Mouse (Mus musculus) spleen, adult 12 weeks (tissue): ENCODE data around the gene Csk.
A peak's percentile ranks its signal among the peaks of the same experiment; 100 is the strongest.

Experiments used
- DNase-seq: peaks from one replicate; pipeline ENCODE4 v3.0.0; 2022; ENCODE audit warnings: low spot score

Gene Csk

GRCm38 (mm10) chr9:57656631-57657350 lies 3.4 kb upstream of the Csk start:
- no peak for DNase-seq

- peak; percentile 88 for DNase-seq
Observed at GRCm38 (mm10) chr9:57655749-57656148, 2.3 kb upstream of the Csk start.

DNA sequence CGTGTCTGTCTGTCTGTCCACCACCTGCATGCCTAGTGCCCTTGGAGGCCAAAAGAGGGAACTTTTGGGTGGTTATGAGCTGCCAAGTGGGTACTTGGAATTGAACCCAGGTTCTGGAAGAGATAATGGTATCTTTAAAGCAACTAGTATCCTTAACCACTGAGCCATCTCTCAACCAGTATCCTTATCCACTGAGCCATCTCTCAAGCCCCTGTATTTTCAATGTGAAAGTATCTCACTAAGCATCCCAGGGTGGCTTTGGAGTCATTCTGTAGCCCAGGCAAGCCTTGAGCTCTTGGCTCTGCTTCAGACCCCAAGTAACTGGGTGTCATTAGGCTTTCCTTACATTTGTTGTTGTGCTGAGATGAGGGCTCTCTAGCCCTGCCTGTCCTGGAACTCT lies 1.5 kb upstream of the Csk start:
- DNase-seq: no peak

GRCm38 (mm10) chr9:57652855-57653254 lies 576 bp downstream of the Csk start:
- no peak for DNase-seq

DNA sequence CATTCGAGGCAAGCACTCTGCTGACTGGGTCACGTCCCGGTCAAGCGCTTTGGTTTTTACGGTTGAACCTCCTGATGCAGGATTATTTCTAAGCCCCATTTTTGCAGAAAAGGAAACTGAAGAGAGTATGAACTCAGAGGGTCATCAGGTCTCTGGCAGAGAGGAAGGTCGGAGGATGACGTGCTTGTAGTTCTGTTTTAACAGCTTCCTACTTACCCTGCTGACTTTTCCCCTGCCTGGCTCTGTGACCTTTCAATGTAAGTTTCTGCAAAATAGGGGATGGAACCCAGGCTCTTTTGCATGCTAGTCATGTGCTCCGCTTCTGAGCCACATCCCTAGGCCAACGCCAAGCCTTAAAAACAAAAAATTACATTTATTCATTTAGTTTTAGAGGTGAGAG lies 1.1 kb downstream of the Csk start:
- DNase-seq: no peak

DNA sequence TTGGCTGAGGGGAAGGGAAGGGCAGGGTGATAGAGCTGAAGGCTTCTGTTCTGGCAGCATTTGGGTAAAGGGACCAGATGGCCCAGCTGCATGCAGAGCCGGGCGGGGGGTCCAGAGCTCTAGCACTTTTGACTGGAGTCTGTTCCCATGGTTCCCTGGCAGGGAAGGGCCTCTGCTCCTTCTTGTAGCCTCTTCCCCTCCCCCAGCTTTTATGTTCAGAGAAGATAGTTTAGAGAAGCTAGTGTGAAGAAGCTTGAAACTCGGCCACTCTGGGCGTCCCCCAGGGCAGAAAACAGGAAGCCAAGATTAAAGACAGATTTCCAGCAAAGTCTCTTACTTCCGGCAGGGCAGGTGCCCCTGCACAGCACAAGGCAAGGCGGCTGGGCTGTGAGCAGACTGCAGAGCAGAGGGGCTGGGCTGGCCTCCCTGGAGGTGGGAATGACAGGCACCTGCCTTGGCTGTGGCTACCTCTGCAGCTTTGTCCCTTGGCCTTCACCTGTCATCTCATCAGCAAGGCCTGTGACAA lies 2.6 kb downstream of the Csk start:
- DNase-seq: no peak

- no peak for DNase-seq
Observed at GRCm38 (mm10) chr9:57650130-57650785, 3.2 kb downstream of the Csk start.

GRCm38 (mm10) chr9:57647286-57648108 lies 5.9 kb downstream of the Csk start:
- DNase-seq: no peak

- DNase-seq: no peak
Observed at GRCm38 (mm10) chr9:57646551-57647103, 6.8 kb downstream of the Csk start.

DNA sequence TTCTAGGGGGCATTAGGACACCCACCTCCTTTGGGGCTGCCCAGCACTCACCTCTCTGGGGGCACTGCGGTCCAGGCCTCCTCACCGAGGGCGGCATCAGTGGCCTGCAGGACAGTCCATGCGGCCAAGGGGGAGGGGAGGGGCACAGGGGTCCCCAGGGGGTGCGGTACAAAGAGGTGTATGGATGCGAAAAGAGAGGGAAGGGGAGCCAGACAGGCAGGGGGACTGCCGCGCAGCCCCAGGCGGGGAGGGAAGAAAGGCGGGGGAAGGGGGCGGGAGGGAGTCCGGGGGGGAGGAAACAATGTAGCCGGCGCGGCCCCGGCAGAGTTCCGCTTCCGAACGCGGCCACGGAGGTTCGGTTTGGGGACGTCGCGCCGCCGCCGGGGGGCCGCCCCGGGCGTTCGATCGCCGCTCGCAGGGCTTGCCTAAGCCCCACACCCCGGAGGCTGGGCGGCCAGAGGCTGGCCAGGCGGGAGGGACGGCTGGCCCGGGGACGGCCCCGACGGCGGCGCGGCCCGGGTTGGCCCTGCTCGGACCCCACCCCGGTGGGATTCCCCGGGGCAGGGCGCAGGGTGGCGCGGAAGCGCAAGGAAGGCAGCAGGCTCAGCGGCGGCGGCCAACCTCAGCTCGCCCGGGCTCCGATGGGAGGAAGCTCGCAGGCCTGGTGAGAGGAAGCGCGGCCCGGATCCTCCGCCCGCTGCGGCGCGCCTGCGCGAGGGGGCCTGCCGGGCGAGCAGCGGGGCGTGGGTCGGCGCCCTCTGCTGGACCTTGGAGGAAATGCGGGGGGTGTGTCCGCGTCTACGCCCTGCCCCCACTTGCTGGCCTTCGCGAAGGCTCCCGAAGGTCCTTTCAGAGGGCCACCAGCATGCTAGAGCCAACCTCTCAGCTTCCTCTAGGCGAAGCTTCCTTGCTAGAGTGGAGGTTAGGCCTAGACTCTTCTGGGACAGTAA lies 8.2 kb downstream of the Csk start:
- DNase-seq: peak; percentile 92

- DNase-seq: no peak
Observed at GRCm38 (mm10) chr9:57644442-57644943, 8.9 kb downstream of the Csk start.

GRCm38 (mm10) chr9:57643856-57644180 lies 9.6 kb downstream of the Csk start:
- peak; percentile 48 for DNase-seq

- DNase-seq: no peak
Observed at GRCm38 (mm10) chr9:57643169-57643855, 10.1 kb downstream of the Csk start.

DNA sequence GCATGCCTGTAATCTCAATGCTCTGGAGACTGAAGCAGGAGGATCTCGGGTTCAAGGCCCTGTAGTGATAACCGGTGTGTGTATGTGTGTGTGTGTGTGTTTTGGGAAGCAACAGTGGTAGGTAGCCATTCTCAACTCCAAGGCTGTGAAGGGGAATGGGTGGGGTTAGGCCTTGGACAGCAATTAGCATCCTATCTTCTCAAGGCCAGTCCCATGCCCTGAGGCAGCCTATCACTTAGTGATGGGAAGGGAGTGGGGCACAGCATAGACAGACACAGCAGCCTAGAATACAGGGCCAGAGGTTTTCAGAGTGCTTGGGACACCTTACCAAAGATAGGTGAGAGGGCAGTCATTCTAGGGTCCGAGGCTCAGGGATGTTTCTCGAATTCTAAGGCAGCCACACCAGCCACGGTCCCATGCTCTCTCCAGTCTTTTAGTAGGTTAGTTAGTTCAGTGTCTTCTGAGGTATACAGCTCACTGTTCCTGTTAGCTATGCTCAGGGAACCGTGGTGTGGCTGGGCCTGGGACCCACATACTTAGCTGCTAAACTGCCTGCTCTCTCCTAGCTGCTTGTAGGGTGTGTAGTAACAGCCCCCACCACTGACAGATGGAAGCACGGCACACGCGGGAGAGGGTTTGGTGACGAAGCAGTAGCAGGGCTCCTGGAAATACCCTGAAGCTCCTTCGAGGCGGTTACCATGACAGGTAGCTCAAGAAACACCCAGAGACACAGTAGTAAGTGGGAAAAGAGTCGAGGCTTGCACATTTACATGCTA lies 11.5 kb downstream of the Csk start:
- no peak for DNase-seq

DNA sequence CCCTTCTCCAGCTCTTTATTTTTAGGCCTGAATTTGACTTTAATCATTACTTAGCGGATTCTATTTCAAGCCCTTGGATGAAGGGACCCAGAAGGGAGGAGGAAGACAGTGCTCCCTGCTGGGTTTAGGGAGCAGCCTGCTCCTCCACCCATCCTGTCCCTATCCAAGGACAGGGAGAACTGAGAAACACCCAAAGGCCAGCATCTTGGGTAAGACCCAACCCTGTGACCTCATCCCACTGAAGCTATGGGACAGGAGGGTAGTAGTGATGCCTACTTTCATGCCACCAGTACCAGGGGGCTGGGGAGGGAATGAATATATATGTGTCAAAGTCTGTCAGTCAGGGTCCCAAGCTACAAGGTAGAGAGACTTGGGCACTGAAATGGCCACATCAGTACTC lies 12.4 kb downstream of the Csk start:
- DNase-seq: no peak

GRCm38 (mm10) chr9:57640384-57640783 lies 13.0 kb downstream of the Csk start:
- peak; percentile 74 for DNase-seq

DNA sequence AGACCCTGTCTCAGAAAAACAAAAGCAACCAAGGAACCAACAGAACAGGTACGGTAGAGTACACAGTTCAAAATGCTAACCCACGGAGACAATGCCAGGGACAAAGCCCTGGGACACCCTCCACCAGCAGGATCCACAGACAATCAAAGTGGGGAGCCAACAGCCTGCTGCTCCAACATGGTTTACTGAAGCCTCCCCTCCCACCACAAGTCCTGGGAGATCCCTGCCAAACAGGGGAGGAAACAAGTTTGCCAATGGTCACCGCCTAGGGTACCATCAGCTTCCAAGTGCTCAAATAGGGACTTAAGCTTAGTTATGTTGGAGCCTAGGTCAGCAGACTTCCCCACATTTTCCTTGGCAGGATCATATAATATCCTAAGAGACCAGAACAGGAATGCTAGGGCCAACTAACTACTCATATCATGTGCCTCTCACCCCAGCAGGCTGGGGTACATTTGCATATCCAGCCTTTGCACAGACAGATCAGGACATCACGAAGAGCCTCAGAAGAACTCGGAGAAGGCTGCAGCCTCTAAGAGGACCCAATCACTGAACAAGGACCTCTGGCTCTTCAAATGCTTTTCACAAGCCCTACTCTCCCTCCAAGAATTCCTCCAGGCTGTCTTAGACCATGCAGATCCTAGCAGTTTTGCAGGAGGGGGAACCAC lies 13.6 kb downstream of the Csk start:
- DNase-seq: no peak

- DNase-seq: peak; percentile 70
Observed at GRCm38 (mm10) chr9:57638651-57639459, 14.6 kb downstream of the Csk start.
